Mouse (Mus musculus): ENCODE measurements around the gene 2310039H08Rik.

Gene 2310039H08Rik

DNA sequence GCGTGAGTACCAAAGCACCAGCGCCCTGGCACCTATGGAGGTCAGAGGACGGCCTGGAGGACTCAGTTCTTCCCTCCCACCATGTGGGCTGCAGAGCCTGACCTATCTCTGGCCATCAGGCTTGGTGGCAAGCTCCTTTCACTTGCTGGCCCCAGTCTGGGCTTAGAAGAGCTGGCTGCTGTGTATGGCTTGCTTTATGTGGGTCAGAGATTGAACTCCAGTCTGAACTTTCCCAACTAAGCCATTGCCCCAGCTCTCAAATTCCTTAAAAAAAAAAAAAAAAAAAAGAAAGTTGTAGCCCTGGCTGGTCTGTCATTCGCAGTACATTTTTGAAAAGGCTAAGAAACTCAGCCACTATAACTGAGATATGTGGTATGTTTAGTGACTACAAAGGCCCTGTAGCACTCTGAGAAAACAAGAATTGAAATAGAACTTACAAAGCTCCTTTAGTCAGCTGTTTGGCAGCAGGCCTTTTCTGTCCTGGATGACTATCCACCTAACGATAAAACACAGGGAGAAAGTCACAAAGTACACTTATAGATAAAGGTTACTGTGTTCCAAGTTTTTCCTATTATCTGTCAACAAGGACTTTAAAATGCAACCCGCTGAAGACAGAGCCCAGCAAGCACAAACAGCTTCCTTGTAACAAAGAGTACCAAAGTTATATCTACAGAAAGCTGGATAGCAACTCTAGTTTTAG, 36.8 kb downstream of the 2310039H08Rik start:
- DNase-seq (ENCODE audit: low spot score) = no peak

DNA sequence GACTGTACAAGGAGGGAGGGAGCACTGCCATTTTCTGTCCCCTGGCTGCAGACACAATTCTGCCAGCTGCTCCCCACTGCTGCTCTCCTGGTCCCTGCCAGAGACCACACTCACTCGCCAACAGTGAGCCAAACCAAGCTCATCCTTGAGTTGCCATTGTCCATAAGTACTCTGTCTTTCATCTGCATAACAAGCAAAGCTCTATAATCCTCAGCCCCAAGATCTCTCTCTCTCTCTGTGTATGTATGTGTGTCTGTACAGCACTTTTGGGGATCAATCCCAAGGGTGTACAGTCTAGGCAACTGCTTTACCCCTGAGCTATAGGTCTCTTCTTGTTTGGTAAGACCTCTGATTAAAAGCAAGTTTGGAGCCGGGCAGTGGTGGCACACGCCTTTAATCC, 38.2 kb downstream of the 2310039H08Rik start:
- no peak for DNase-seq (ENCODE audit: low spot score)

DNA sequence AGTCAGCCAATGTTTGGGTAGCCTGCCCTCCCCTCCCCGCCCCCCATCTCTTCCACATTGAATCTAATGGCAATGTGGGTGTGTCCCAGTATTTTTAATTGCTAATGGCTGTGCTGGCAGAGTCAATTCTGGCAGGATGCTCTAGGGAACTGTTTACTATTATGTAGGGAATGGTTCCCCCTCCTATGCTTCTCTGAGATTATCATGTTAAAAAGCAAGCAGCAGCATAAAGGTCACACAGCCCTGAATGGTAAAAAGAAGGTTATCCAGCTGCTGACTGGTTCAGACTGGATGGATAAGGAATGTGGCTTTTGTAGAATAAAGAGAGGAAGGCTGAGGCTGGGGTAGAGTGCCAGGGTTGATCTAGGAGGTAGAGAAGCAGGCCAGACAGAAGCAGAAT, 40.0 kb downstream of the 2310039H08Rik start:
- no peak for DNase-seq (ENCODE audit: low spot score)

DNA sequence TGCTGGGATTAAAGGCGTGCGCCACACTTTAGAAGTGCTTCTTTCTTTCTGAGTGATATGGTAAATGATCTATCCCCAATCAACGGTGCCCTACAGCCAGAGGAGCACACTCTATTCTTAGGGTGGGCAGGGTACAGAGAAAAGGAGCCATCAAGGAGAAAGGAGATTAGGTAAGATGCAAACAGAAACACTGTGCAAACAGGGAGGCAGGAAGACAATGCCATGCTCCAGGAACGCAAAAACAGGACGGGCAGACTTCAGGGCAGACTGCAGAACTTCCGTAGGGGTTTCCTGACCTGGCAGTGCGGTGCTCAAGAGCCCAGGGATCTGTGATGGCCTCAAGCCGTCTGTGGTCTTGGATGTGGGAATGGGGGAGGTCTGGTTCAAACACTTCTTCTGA, 41.2 kb downstream of the 2310039H08Rik start:
- DNase-seq (ENCODE audit: low spot score) = no peak

DNA sequence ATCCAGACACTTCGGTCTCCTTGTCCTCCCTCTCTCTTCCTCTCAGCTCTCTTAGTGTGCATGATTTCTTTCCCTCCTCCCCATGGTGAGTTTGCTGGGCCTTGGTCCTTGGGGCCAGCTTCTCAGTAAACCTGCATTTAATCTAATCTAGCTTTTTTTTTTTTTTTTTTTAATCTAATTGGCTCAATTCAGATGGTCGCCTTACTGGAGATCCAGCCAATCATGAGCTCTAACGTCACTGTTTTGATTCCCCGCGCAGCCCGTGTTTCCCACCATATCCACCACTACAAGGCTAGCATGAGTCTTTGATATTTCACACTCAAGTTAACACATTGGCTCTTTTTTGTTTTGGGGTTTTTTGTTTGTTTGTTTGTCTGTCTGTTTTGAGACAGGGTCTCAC, 42.1 kb downstream of the 2310039H08Rik start:
- no peak for DNase-seq (ENCODE audit: low spot score)

DNA sequence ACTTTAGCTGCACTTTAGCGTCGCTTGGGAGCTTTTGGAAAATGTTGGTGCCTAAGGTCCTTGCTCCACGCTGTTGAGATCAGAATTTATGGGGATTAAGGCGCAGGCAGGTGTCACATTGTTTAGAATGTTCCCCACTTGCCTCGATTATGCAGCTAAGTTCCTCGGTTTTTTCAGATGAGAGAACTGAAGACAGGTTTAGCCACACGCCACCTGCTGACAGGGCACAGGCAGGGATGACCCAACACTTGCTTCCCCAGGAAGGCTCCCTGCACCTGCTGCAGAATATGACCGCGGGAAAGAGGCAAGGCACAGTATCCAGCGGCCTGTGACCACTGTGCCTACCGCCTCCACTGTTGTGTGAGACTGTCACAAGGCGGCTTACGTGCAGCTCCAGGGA, 43.9 kb downstream of the 2310039H08Rik start:
- DNase-seq (ENCODE audit: low spot score) = no peak

DNA sequence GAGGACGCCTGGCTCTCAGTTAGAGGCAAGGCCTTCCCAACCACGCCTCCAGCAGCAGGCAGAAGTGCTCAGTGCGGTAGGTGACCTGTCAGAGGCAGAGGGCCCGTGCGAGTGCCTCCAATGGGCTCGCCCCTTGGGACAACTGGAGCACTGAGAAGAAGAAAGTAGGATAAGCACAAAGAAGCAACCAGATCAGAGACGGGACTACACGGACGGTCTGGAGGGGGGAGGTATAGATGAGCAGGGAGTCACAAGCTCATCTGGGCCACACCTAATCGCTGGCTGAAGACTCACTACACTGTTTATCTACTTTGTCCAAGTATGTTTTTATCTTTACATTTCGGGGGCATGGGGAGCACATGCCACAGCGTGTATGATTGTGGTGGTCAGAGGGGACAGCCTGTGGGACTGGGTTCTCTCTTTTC, 45.3 kb downstream of the 2310039H08Rik start:
- no peak for DNase-seq (ENCODE audit: low spot score)

DNA sequence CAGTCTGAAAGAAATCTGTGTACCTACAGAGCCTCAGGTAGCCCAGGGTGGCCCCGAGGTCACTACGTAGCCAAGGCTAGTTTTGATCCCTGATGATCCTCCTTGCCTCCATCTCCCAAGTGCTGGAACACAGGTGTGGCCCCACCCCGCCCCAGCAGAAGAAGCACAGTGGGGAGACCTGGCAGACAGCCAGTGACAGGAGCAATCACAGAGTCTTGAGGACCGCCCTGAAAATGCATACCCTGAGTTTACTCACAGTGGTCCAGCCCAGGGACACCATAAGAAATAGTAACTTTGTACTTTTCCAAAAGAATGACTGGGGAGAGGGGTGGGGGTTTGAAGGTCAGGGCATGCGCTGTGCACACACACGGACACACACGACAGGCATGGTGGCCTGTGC, 48.2 kb downstream of the 2310039H08Rik start:
- DNase-seq (ENCODE audit: low spot score) = no peak

Data from lung, postnatal 25 days (tissue).